Mouse (Mus musculus) adrenal gland, postnatal 4 days (tissue): ENCODE data around the gene Pias1. TPM values are rescaled to one million over a fixed set of nuclear protein-coding genes. Genes with fewer than 3 reads are reported as not detected.
"Not testable (repeated sequence)": the region's sequence is repeated elsewhere in the genome, so short reads cannot be mapped to it uniquely, and the experiment has no call there.

ENCODE experiments used
- DNase-seq, 2 experiments: peaks; one replicate each; pipeline ENCODE4 v3.0.0; 2021 to 2022; ENCODE audit warnings: low spot score in 2 of 2, mixed read lengths in 2 of 2
- total RNA-seq, 2 experiments: library from RNA; stranded (reverse); gene quantifications; 2 replicates each; pipeline ENCODE4 v1.2.3; 2021

Pias1 gene
- total RNA-seq, 2 experiments from 2014 or later, result 46.0 to 48.4 TPM

DNA sequence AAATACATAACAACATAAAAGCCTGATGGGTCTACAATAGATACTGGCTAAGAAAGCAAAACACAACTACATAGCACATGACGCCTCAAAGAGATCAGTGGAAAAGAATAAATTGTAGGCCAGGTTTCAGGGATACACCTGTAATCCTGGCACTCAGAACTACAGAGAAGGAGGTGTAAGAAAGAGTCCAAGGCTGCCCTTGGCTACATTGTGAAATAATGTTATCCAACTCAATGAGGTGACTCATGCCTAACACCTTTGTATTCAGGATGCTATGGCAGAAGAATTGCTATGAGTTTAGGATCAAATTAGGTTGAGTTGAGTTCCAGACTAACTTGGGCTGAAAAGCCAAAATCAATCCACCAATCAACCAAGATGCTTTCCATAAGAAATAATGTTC lies 43.7 kb downstream of the Pias1 start:
- no peak for DNase-seq

GRCm38 (mm10) chr9:62940966-62941365 lies 46.8 kb downstream of the Pias1 start:
- DNase-seq, result no peak

- DNase-seq, result no peak
These were observed 51.9 kb downstream of the Pias1 start for GRCm38 (mm10) chr9:62935854-62936253.

- no peak for DNase-seq
These were observed 52.9 kb downstream of the Pias1 start for GRCm38 (mm10) chr9:62934700-62935400.

- DNase-seq, result no peak
These were observed 55.0 kb downstream of the Pias1 start for GRCm38 (mm10) chr9:62932575-62933339.

DNA sequence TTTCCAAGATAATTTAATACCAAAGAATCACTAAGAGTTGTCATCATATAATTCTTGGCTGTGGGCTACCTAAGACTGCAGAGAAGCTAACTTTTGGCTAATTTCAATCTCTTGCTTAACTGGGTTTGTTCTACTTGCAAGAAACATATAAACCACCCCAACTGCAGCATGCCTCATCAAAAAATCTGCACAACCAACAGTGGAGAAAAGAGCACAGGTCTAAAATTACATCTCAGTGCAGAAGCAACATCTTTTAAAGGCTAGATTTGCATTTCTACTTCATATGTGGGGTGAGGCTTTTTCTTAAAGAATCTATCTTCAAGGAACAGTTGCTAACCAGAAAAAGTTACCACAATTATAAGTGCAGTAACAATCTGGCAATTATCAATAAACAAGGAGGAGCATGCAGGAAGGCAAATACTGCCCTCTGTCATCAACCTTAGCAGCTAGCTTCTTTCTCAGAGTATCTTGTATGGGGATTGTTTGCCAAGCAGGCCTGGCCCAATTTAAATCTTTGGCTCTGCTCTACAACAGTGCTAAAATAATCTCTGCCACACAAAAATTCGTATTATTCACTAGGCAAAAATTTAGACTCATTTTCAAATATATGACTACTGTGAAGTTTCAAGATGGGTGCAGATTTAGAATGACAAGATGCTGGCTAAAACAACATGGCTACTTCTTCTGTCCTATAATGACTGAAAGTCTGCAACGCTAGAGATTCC lies 62.7 kb downstream of the Pias1 start:
- no peak for DNase-seq

DNA sequence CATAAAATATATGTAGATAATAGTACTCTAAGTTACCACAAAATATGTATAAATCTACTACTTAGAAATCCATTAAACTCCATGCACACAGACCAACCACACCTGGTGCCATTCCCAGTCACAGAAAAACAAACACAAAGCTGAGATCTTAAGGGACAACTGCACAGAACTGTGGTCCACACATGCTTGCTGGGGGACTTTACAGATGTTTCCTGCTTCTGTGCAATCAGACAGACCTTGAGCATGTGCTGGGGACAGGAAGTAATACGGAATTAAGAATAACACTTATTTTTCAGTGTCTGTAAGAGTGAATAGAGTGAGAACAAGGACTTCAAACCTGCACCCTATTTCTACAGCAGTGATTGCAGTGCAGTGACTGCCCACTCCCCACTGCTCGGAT lies 66.8 kb downstream of the Pias1 start:
- no peak for DNase-seq

- DNase-seq, result no peak
These were observed 70.7 kb downstream of the Pias1 start for GRCm38 (mm10) chr9:62917059-62917458.

- no peak for DNase-seq
These were observed 74.2 kb downstream of the Pias1 start for GRCm38 (mm10) chr9:62913390-62914069.

DNA sequence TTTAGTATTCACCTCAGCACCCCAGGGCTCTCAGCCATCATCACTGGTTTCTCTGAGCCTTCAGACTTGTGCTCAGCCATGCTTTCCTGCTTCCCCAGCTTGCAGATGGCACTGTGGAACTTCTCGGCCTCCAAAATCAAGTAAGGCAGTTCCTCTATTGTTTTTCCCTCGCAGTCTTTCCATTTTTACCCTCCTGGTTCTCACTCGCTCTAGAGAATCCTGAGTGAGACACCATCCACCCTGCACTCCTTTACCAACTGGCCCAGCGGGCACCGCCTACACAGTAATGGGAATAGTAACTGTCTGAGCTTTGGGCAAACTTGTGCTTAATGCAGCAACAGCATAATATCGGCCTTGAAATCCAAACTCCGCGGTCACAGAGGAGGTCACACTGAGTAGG lies 82.7 kb downstream of the Pias1 start:
- no peak for DNase-seq

GRCm38 (mm10) chr9:62903841-62904240 lies 83.9 kb downstream of the Pias1 start:
- no peak for DNase-seq

- no peak for DNase-seq
These were observed 86.0 kb downstream of the Pias1 start for GRCm38 (mm10) chr9:62901736-62902135.

DNA sequence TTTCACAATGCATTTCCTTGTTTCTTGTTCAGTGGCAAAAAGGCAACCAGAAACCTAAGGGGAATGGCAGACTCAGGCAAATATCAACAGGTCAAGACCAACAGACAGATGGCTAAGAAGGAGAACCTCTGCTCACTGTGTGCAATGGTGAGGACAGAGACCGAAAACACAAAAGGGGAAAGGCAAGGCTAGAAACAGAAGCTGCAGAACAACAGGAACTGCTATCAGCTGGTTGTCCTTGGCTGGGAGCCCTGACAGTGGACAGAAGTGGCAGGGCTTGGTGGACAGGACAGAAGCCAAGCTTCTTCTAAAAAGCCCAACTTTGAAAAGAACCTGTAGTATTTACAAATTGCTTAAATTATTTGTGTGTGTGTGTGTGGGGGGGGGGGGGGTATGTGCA lies 93.2 kb downstream of the Pias1 start:
- DNase-seq, result no peak

GRCm38 (mm10) chr9:62881871-62882270 lies 105.9 kb downstream of the Pias1 start:
- no peak for DNase-seq

- DNase-seq, result no peak
These were observed 109.9 kb downstream of the Pias1 start for GRCm38 (mm10) chr9:62877825-62878224.

GRCm38 (mm10) chr9:62876966-62877616 lies 110.6 kb downstream of the Pias1 start:
- no peak for DNase-seq

GRCm38 (mm10) chr9:62870728-62871127 lies 117.0 kb downstream of the Pias1 start:
- DNase-seq, result no peak

DNA sequence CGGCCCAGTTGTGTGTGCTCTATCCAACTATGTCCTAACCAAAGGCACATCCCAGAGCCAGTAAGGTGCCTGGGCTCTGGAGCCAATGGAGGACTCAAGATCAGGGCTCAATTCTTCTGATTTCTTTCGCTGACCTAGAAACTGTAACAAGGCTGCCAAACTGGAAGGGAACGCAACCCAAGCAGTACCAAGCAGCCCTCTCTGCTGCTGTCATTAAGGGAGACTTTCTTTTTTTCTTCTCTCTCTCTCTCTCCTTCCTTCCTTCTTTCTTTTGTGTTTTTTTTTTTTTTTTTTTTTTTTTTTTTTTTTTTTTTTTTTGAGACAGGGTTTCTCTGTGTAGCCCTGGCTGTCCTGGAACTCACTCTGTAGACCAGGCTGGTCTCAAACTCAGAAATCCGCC lies 118.5 kb downstream of the Pias1 start:
- DNase-seq, result not testable (repeated sequence)

DNA sequence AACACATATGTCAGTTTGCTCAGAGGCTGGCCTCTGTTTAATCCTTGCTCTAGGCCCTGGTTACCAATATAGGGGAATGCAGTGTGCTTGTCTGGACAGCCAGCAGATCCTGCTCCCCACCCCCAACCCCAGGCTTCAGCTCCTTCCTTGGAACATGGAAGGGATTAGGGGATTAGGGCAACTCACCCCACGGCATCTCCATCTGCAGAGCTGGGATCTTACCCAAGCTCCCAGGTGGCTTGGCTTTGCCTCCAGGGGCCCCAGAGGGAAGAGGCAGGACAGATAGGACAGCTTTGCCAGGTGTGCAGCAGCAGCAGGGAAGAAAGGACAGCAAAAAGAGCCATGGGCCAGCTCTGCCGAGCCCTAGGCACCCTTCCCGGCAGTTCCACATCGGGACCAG lies 126.9 kb downstream of the Pias1 start:
- no peak for DNase-seq

DNA sequence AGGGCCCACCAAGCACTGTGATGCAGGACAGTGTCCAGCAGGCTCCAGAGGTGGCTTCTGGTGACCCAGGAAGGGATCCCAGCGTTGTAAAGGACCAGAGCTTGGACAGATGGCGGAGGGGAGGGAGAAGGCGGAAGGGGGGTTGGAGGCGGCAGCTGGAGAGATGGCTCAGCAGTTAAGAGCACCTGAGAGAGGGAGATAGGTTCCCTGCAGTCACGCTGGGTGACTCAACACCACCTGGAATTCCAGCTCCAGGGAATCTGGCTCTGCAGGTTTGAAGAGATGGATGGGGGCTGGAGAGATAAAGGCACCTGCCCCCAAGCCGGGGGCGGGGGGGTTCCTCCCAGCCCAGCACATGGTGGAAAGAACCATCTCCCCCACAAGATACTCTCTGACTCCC lies 127.6 kb downstream of the Pias1 start:
- not testable (repeated sequence) for DNase-seq
